Mouse (Mus musculus) layer of hippocampus, adult 9-11 months (tissue): ENCODE measurements around the gene Alyref.
A peak's percentile ranks its signal among the peaks of the same experiment; 100 is the strongest.
"Not testable (repeated sequence)": the region's sequence is repeated elsewhere in the genome, so short reads cannot be mapped to it uniquely, and the experiment has no call there.

Experiments
- DNase-seq: peaks from one replicate; pipeline ENCODE4 v3.0.0; 2022

Gene Alyref

DNA sequence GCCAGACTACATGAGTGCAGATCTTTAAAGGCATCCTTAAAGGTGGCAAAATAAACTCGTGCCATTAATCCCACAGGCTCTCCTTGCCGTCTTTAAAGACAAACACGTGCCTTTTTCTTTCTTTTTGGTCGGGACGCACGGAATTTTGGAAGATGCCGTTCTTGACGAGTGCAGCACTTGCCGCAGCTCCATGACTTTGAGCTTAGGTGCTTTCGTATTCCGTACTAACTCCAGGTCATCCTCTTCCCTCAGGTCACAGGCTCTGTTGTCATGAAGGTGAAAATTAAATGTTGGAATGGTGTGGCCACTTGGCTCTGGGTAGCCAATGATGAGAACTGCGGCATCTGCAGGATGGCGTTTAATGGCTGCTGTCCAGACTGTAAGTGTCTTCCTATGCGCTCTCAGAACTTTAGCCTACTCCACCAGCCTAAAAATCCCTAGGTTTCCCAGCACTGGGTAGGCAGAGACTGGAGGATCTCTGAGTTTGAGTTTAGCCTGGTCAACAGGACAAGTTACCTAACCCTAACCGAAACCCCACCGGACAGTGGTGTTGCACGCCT is 905 bp upstream of the Alyref start:
- DNase-seq: no peak

DNA sequence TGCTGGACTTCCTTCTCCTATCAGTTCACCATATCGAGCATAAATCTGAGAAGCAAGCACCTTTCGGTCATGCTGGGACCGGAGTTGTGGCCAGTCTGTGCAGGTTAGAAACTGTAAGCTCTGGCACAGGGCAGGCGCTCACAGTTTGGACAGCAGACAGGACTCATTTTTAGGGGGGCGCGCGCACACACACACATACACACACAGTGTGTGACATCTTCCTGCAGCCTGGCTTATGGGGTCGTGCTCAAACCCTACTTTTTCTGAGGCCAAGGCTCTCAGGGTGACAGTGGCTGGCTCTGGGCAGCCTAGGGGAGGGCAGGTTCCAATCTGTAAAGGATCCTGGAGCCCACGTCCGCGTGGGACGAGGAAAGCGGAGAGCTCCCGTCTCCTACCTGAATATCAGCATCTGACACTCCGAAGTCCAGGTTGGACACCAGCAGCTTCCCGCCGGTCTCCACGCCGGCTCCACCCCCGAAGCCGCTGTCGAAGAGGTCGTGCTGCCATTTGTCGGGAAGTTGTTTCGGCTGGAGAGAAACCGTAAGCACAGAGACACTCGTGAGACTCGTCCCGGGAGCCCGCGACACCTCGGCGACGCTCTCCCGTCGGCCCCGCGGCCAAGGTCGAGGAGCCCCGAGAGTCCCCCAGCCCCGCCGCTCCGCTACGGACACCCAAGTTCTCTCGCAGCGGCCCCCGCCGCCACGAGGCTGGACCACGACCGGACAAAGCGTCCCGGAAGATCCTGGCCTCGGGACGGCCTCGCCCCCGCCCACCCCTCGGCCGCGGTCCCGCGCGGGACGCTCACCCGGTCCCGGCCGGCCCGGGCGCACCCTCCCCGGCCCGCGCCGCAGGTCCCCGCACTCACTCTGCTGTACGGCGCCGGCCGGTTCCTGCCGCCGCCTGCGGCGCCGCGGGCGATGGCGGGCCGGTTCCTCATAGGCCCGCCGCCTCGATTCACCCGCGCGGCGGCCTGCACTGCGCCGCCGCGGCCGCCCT is 627 bp downstream of the Alyref start:
- DNase-seq: no peak

DNA sequence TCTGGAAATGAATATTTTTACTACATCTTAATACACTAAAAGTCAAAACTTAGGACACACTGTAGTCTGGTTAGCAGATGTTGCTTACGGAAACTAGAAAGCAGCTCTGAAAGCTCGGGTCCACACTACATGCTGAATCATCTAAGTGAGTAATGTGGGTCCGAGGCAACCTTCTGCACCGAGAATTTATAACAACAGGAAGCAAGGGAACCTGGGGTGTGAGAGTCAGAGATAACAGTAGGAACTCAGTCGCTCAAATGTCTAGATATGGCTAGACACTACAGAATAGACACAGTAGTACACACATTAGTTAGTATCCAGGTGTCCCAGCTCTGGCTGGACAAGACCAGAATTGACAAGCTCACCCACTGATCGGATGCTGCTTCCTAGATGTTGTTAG is 9.6 kb downstream of the Alyref start:
- DNase-seq: no peak

DNA sequence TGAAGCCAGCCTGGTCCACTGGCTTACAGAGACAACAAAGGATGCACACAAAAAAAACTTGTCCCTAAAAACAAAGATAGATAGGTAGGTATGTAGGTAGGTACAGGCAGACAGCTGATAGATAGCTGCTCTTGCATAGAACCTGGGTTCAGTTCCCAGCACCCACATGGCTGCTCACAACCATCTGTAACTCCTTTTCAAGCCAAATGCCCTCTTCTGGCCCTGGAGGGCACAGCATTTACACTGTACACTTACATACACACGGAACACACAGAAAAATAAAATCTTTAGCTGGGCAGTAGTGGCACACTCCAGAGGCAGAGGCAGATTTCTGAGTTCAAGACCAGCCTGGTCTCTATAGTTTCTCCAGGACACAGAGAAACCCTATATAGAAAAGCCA is 14.2 kb downstream of the Alyref start:
- no peak for DNase-seq

DNA sequence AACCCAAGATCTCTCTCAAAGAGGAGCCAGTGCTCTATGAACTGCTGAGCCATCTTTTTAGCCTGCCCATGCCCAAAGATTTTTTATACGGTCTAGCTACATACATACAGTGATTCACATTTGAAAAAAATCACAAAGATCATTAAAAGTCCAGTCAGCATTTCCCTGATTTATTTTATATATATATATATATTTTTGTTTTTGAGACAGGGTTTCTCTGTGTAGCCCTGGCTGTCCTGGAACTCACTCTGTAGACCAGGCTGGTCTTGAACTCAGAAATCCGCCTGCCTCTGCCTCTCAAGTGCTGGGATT is 15.2 kb downstream of the Alyref start:
- not testable (repeated sequence) for DNase-seq

DNA sequence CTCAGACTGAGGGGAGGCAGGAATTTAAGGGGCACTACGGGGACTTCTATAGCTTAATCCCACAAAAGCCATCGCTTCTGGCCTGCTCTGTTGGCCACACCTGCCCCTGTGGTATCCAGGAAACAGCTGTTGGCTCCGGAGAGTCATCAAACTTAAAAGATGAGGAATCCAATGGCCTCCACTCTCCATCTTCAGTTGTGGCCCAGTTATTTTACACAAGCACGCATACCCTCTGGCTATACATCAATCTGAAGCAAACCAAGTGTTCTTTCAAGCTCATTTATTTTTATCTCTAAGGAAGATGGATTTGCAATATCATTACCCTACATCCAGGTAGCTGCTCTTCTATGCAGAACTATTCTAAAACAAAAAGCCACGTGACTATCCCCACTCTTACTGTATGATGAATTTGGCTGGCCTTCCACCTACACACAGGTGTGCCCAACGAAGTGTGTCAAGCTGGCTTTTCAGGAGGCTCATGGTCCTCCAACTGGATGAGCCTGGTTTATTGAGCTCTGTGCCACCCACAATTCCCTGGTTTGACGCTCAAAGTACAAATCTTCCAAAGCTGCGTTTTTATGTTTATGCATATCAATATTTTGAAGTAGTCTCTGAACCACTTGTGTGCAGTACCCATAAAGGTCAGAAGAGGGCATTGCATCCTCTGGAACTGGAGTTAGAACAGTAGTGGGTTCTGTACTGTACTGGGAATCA is 15.7 kb downstream of the Alyref start:
- DNase-seq: no peak

DNA sequence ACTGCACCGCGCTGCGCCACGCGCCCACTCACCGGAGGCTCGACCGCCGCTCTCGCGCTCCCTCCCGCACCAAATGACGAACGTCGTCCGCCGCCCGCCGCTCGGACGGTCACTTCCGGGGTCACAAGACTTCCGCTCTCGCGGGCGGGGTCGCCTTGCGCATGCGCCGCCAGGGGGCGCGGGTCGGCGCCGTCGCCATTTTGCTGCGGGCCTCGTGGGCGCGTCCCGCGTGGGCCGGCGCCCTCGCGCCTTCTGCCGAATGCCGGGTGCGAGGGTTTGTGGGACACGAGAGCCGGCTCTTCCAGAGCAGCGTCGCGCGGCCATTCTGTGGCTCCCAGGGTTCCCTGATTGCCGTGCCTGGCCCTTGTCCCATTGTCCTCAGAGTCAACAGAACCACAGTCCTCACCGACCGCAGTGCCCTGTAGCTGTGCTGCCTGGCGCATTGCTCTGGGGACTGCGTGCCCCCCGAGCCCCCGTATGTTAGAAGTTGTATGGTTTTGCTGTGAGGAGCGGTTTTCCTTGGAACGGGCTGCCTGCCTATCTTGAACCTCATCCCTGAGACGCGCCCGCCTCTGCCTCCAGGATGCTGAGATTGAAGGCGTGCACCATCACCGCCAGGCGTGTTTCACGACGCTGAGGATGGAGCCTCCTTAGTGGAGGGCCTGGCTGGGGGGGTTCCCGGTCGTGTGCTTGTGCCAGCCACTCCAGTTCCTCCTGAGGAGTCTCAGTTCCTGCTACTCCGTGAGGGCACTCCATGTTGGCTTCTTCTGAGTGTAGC is 16.5 kb downstream of the Alyref start, which contains the start of gene Arhgdia:
Gene Arhgdia, minus strand, starts transcription at position 135 of the 778 bp plus-strand sequence.
- peak; percentile 86 for DNase-seq

DNA sequence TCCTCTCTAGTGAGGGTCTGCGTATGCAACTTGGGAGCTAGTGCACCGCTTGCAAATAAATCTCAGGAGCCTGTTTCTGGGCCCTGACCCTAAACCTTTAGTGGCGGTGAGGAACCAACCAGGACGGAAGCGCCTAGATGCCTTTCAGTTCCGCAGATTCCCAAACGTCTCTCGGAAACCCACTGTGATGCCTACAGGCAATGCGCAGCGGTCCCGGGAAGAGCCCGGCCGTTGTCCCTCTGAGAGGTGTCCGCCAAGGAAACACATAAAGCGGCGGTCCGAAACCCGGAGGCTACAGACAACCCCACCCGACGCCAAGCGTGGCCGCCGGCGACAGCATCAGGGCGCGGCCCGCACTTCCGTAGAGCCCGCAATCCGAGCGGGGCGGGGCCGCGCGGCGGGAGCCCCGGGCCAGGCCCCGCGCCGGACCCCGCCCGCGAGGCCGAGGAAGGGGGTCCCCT is 17.3 kb downstream of the Alyref start:
- DNase-seq: peak; percentile 31

DNA sequence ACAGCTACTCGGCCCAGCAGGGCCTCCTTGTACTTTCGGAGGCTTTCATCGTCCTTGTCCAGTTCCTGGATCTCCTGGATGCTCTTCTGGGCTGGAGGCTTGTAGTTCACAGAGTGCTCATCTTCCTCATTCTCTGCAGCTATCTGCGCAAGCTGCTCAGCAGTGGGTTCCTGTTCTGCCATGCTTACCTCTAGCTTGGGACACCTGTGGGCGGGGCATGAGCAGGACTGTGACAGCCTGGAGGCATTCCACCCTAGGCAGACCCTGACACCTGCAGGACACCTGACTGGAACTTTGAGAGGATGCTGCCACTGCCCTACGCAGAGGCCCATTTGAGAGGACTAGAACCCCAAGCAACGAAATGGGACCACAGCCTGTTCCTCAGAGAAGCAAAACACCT is 18.0 kb downstream of the Alyref start:
- DNase-seq: peak; percentile 35

DNA sequence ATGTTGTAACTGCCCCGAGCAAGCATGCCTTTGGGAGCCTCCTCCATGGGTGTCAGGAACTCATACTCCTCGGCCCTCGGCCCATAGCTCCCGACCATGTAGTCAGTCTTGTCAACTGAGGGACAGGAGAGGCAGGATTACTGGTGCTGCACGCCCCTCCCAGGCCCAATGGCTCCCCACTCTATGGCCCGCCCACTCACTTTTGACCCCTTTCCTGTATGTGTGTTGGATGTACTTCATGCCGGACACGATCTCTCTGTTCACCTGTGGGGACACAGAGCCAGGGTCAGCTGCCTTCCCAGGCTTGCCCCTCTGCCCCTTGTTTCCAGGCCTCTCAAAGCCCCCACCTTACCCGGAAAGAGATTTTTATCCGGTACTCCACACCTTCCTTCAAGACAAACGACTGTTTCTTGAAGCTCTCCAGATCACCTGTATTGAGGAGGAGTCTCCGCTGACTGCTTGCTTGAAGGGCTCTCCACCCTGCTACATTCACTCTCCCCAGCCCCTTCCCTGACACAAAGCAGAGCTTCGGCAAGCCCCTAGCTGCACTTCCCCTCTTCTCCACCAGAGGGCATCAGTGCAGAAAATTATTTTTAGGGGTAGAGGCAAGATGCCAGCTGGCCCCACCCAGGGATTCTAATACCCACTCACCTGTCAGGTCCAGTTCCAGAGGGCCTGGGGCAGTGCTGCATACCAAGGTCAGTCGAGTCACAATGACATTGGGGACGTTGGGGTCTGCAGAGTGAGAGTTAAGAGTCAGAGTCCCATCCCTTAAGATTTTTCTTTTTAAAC is 18.7 kb downstream of the Alyref start:
- peak; percentile 44 for DNase-seq

DNA sequence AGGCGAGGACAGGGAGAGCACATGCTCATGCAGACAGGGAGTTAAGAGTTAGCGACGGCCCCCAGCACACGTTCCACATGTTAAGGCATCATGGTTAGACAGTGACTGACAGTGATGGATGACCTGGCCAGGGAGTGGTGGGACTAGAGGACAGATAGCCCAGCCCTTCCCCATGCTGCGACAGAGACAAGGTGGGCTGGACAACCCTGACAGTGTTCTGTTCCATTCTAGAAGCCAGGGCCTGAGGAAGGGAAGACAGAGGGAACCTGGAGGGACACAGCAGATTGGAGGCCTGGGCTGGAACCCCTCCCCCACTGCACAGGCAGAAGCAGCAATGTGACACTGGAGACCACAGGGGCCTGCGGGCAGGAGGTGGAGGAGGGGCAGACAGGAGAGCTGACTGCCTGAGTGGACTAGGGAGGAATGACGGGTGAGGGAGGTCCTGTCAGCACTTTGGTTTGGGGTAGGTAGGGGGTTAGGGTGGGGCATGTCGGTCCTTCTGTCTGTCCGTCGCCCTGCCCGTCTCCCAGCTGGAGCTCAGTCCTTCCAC is 19.4 kb downstream of the Alyref start:
- DNase-seq: no peak

DNA sequence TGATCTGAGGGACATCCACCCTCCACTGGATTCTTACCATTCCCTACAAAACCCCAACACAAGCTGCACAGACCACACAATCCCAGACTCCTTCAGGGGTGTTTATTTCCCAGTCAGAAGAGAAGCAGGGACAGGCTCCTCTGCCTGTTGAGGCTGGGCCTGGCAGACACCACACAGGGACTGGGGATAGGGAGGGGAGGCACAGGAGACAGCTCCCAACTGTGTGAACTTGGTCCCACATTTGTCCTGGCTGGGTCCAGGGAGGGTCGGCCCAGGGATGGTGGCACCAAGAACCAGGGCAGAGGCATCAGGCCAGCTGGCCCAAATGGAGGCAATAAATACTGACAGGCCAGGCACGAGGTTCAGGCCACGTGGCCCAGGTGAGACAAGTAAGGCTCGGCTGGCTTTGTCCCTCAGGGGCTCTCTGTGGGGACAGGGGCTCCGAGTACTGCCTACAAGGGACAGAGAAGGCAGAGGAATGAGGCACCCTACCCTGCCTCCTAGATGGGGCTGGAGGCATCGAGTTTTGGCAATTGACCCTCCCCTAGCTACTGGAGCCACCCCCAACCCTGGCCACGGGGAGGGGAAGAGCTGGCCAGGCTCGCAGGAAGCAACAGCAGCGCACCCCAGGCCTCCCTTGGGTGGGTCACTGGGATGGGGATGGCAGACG is 20.0 kb downstream of the Alyref start:
- DNase-seq: no peak

DNA sequence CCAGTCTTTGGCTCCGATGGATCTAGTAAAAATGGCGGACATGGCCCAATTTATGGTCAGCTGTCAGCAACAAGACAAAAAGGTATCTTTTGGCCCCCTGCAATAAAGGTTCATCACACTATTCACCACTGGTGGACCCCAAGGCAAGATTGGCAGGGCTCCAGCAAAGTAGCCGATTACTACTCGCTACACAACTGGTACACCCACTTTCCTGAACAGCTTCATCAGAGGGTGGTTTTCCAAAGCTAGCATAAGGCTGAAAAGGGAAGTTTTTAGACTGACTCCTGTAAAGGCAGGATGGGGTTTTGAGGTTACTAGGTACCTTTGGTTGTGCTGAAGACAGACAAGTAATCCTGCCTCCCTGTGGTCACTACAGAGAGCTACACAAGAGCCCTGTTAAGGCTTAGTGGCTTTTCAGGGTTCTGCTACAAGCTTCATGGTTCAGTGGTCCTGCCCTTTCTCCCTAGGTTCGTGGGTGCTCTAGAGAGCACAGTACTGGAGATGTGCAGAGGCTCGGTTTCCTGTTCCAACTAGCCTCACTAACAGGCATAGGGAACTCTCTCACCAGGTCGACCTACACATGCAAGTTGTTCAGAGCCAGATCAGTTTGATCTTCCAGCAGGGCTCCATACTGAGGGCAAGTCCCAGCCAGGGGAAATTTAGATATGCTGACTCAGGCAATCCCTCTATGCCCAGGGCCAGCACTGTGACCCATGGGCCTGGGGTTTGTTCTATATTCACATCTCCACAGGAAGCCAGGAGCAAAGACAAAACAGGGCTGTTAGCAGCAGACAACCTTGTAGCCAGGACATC is 20.7 kb downstream of the Alyref start:
- DNase-seq: no peak

DNA sequence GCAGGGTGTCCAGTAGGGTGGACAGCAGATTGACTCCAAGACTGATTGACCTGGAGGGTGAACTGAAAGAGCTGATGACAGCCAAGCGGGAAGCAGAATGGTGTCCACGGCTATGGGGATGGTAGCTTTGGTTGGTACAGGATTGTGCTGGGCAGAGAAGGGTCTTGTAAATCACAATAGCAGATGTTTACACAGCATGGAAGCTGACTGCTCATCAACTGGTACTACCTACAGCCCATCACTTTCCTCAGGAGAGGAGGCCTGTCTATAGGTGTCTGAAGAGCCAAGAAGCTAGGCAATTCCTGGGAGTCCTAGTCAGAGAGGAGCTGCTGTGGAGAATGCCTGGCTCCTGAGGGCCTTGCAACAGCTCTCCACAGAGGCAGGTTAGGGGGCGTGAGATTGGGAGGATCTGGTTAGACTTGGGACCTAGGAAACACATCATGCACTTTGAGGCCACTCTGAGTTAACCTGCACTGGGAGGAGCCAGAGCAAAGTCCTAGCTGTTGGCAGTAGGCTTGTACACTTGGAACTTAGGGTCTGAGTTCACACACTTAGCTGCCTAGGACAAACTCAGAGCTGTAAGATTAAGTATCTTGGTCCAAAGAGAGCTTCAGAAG is 21.7 kb downstream of the Alyref start:
- no peak for DNase-seq

DNA sequence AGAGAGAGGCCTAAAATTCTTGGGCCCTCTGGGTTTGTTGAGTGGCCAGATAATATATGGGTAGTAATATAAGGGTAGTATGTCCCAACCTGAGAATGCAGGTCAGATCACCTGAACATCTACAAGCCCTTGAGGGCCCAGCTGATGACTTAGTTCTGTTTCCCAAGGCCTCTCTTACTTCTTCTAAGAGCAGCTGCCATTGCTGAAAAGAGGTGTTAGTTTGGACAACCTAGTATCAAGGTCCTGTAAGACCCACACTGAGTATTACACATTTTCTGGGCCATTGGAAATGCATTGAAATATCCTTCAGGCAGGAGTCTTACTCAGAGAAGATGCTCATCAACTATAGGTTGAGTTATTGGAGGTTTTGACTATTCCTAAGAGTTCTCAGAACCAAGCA is 22.2 kb downstream of the Alyref start:
- no peak for DNase-seq

DNA sequence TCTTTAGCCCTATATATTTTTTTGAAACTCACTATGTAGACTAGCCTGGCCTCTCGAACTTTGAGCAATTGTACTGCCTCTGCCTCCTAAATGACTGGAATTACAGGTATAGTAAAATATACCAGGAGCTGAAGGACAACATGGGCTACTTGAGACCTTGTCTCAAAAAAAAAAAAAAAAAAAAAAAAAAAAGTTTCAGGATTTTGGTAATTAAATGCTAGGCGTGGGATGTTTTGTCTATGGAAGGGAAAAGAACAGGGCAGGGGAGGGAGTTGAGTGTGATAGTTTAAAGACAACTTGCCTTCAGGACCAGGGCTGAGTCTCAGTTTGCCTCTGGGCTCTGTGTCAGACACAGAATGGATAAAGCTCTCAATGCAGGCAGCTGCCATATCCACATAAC is 23.1 kb downstream of the Alyref start:
- no peak for DNase-seq

DNA sequence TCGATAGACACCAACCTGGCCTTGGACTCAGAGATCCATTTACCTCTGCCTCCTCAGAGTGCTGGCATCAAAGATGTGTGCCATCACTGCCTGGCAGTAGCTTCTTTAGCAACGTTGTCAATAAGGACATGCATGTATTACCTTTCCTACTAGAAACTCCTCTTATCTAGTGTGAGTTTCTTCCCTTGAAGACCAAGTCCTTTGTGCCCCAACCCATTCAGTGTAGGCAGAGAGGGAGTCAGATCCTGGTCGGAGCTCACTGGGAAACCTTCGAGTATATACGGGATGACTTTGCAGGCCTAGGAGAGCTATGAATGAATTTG is 23.9 kb downstream of the Alyref start:
- DNase-seq: no peak

DNA sequence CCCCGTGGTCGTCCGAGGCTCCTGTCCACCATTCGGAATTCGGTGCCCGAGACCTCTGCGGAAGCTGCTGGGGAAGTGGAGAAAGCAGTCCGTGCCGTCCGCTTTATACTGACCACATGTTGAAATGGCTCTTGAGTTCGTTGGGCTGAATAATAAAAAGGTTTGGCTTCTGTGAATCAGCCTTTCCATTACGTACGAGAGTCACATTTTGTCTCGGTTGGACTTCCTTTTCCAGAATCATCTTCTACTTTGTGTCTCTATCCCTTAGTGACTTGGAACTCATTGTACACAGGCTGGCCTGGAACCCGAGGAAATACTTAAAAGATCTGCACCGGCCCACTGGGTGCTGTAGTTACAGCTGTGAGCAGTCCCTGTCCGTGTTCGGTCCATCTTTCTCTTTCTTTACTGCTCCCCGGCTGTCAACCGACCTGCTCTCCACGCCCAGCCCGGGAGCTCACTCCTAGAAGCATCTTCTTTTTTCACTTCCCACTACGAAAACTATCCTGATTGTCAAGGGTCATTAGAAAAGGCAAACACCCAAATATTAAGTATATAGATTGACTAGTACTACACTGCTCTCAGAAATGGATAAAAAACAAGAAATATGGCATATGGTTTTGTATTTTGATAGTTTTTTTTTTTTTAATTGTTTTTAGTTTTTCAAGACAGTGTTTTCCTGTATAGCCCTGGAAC is 24.4 kb downstream of the Alyref start:
- no peak for DNase-seq
